Mouse (Mus musculus): ENCODE results near the gene Pkmyt1. TPM values are rescaled to one million over a fixed set of nuclear protein-coding genes. Genes with fewer than 3 reads are reported as not detected.
A peak's percentile ranks its signal among the peaks of the same experiment; 100 is the strongest.

Gene Pkmyt1
- polyA plus RNA-seq, 1 experiment from 2014 or later = 64.5 TPM

- Histone ChIP-seq H3K9me3 (no peaks in the 10 kb centered on the region), H3K4me3 (peak overlapping the region; percentile 77), H3K36me3 (replicated peaks) (no peaks in the 10 kb centered on the region), H3K4me1 (peaks cover 32% of the 10 kb centered on the region), H3K27me3 (ENCODE audit: poor library complexity, severe bottlenecking) (peaks cover 68% of the 10 kb centered on the region), H3K27ac (peak overlapping the region; percentile 51; the same call in 1 of the 2 replicates)
- under 1% methylated on average over 88 of the region's 101 CpGs for WGBS
- no peak for DNase-seq (ENCODE audit: extremely low spot score, low spot score)
Observed at GRCm38 (mm10) chr17:23699131-23700077, 26.7 kb upstream of the Pkmyt1 start.

- 0% methylated on average over 25 of the region's 28 CpGs for WGBS
- Histone ChIP-seq H3K4me1 (peaks cover 31% of the 10 kb centered on the region), H3K27ac (peak overlapping the region; percentile 51; the same call in 1 of the 2 replicates), H3K36me3 (replicated peaks) (no peaks in the 10 kb centered on the region), H3K9me3 (no peaks in the 10 kb centered on the region), H3K27me3 (ENCODE audit: poor library complexity, severe bottlenecking) (peaks cover 71% of the 10 kb centered on the region), H3K4me3 (peak overlapping the region; percentile 77)
- DNase-seq (ENCODE audit: extremely low spot score, low spot score) = peak; percentile 87
Observed at GRCm38 (mm10) chr17:23700079-23700478, 26.1 kb upstream of the Pkmyt1 start.

GRCm38 (mm10) chr17:23703301-23703700, 22.8 kb upstream of the Pkmyt1 start:
- Histone ChIP-seq H3K27ac (no peak overlapping the region), H3K4me3 (no peak overlapping the region), H3K36me3 (replicated peaks) (no peaks in the 10 kb centered on the region), H3K4me1 (peaks cover 25% of the 10 kb centered on the region), H3K9me3 (no peaks in the 10 kb centered on the region), H3K27me3 (ENCODE audit: poor library complexity, severe bottlenecking) (peaks cover 55% of the 10 kb centered on the region)
- 83% methylated on average over 9 of the region's 9 CpGs for WGBS
- DNase-seq (ENCODE audit: extremely low spot score, low spot score) = no peak

GRCm38 (mm10) chr17:23704741-23705140, 21.4 kb upstream of the Pkmyt1 start:
- Histone ChIP-seq H3K4me3 (no peak overlapping the region), H3K27ac (no peak overlapping the region), H3K36me3 (replicated peaks) (no peaks in the 10 kb centered on the region), H3K9me3 (no peaks in the 10 kb centered on the region), H3K27me3 (ENCODE audit: poor library complexity, severe bottlenecking) (peaks cover 44% of the 10 kb centered on the region), H3K4me1 (peaks cover 13% of the 10 kb centered on the region)
- no peak for DNase-seq (ENCODE audit: extremely low spot score, low spot score)
- WGBS = 65% methylated on average over 7 of the region's 7 CpGs

DNA sequence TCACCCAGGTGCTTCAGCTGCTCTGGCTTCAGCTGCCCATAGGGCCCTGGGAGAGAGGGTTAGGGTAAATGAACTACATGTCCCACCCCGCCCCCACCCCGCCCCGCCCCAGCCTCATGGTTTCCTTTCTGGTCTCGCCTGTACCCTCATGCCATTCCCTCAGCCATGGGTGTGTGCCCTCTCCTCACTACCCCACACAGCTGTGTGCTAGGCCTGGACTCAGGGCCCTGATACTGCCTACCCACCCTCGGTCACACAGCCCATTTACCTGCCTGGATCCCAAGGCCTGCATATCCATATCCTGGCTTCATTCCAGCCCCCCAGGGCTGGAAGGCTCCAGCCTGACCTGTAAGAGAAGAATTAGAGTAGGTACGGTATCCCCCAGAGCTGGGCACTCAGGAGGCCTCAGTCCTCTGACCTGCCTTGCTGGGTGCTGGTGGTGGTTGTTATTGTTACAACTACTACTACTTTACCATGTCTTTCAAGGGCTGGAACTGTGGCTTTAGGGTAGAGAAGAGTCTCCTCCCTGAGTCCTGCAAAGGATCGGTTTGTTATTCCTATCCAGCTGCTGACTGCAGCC, 20.5 kb upstream of the Pkmyt1 start:
- peaks cover 9% of the 10 kb centered on the region; the same call in 1 of the 2 replicates for H3K4me1 ChIP-seq
- no peaks in the 10 kb centered on the region for H3K36me3 ChIP-seq (replicated peaks)
- peaks cover 40% of the 10 kb centered on the region for H3K27me3 ChIP-seq (ENCODE audit: poor library complexity, severe bottlenecking)
- H3K27ac ChIP-seq = no peak overlapping the region
- H3K4me3 ChIP-seq = no peak overlapping the region
- H3K9me3 ChIP-seq = no peaks in the 10 kb centered on the region
- DNase-seq (ENCODE audit: extremely low spot score, low spot score) = no peak
- 74% methylated on average over 7 of the region's 7 CpGs for whole genome bisulfite sequencing

GRCm38 (mm10) chr17:23706212-23706611, 19.9 kb upstream of the Pkmyt1 start:
- Histone ChIP-seq H3K4me1 (peaks cover 9% of the 10 kb centered on the region; the same call in 1 of the 2 replicates), H3K27ac (no peak overlapping the region), H3K9me3 (no peaks in the 10 kb centered on the region), H3K4me3 (no peak overlapping the region), H3K36me3 (replicated peaks) (no peaks in the 10 kb centered on the region), H3K27me3 (ENCODE audit: poor library complexity, severe bottlenecking) (peaks cover 34% of the 10 kb centered on the region)
- DNase-seq (ENCODE audit: extremely low spot score, low spot score) = peak; percentile 83
- WGBS = 0% methylated on average over 3 of the region's 3 CpGs

GRCm38 (mm10) chr17:23717003-23717402, 9.1 kb upstream of the Pkmyt1 start:
- 54% methylated on average over 2 of the region's 2 CpGs for WGBS
- no peak for DNase-seq (ENCODE audit: extremely low spot score, low spot score)
- no peaks in the 10 kb centered on the region for H3K27me3 ChIP-seq (ENCODE audit: poor library complexity, severe bottlenecking)
- H3K27ac ChIP-seq = no peak overlapping the region
- H3K9me3 ChIP-seq = no peaks in the 10 kb centered on the region
- H3K36me3 ChIP-seq (replicated peaks) = no peaks in the 10 kb centered on the region
- H3K4me1 ChIP-seq = 0 out of 2 replicates have a peak, but pooled peaks cover 3% of the 10 kb centered on the region
- no peak overlapping the region for H3K4me3 ChIP-seq

GRCm38 (mm10) chr17:23719455-23719854, 6.7 kb upstream of the Pkmyt1 start:
- Histone ChIP-seq H3K4me1 (0 out of 2 replicates have a peak, but pooled peaks cover 3% of the 10 kb centered on the region), H3K27me3 (ENCODE audit: poor library complexity, severe bottlenecking) (0 out of 2 replicates have a peak, but pooled peaks cover 10% of the 10 kb centered on the region), H3K36me3 (replicated peaks) (no peaks in the 10 kb centered on the region), H3K4me3 (no peak overlapping the region), H3K9me3 (no peaks in the 10 kb centered on the region), H3K27ac (no peak overlapping the region)
- WGBS = 6% methylated on average over 1 of the region's 1 CpGs
- no peak for DNase-seq (ENCODE audit: extremely low spot score, low spot score)

GRCm38 (mm10) chr17:23721886-23722285, 4.2 kb upstream of the Pkmyt1 start:
- Histone ChIP-seq H3K36me3 (replicated peaks) (no peaks in the 10 kb centered on the region), H3K27ac (no peak overlapping the region), H3K4me1 (peaks cover 17% of the 10 kb centered on the region), H3K9me3 (no peaks in the 10 kb centered on the region), H3K27me3 (ENCODE audit: poor library complexity, severe bottlenecking) (0 out of 2 replicates have a peak, but pooled peaks cover 10% of the 10 kb centered on the region), H3K4me3 (no peak overlapping the region)
- no peak for DNase-seq (ENCODE audit: extremely low spot score, low spot score)
- 85% methylated on average over 2 of the region's 2 CpGs for WGBS

DNA sequence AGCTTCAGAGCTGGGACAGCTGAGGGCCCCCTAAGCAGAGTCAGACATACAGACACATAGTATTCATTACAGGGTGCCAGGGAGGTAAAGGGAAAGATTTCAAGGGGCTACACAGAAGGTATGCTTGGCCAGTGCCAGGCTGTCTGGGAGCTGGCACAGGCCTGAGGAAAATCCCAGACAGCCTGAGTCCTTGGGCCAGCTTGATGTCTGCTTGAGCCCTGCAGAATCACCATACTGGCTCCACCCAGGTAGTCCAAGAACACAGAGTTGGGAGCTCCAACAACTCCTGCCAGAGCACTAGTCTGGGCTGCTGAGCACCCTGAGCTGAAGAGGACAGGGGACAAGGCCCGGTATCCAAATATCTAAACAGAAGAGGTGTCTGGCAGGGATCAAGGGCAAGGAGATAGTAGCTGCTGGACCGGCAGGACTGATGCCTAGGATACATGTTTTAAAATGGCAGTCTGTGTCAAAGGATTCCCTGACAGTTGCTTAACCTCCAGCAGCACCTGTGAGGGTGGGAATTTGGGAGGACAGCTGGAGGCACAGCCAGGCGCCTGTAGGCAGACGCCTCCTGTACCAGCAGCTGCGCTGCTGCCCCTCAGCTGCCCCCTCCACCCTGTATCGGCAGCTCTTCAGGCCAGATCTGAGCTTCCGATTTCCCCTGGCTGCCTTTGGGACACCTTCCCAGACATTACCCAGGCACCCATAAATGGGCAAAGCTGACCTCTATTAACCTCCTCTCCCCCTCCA, 3.6 kb upstream of the Pkmyt1 start, which contains the start of gene 1520401A03Rik:
1520401A03Rik (minus strand) TSS at position 408 of the 750 bp plus-strand sequence.
- WGBS = 87% methylated on average over 7 of the region's 7 CpGs
- no peak within 1 kb of the TSS for H3K4me3 ChIP-seq
- H3K27ac ChIP-seq = no peak within 1 kb of the TSS
- H3K36me3 ChIP-seq (replicated peaks) = no peaks in the 10 kb centered on the region
- no peaks in the 10 kb centered on the region for H3K9me3 ChIP-seq
- 0 out of 2 replicates have a peak, but pooled peaks cover 10% of the 10 kb centered on the region for H3K27me3 ChIP-seq (ENCODE audit: poor library complexity, severe bottlenecking)
- DNase-seq (ENCODE audit: extremely low spot score, low spot score) = no peak
- peaks cover 24% of the 10 kb centered on the region for H3K4me1 ChIP-seq

GRCm38 (mm10) chr17:23725477-23725876, 659 bp upstream of the Pkmyt1 start:
- DNase-seq (ENCODE audit: extremely low spot score, low spot score) = no peak
- 72% methylated on average over 4 of the region's 4 CpGs for WGBS
- Histone ChIP-seq H3K27me3 (ENCODE audit: poor library complexity, severe bottlenecking) (0 out of 2 replicates have a peak, but pooled peaks cover 10% of the 10 kb centered on the region), H3K36me3 (replicated peaks) (no peaks in the 10 kb centered on the region), H3K27ac (peak overlapping the region; percentile 95), H3K9me3 (no peaks in the 10 kb centered on the region), H3K4me1 (peaks cover 24% of the 10 kb centered on the region), H3K4me3 (peak overlapping the region; percentile 88)

GRCm38 (mm10) chr17:23726758-23727142, 614 bp downstream of the Pkmyt1 start:
- under 1% methylated on average over 20 of the region's 20 CpGs for WGBS
- 0 out of 2 replicates have a peak, but pooled peaks cover 10% of the 10 kb centered on the region for H3K27me3 ChIP-seq (ENCODE audit: poor library complexity, severe bottlenecking)
- H3K4me1 ChIP-seq = peaks cover 24% of the 10 kb centered on the region
- no peaks in the 10 kb centered on the region for H3K36me3 ChIP-seq (replicated peaks)
- H3K27ac ChIP-seq = peak overlapping the region; percentile 95
- peak; percentile 80 for DNase-seq (ENCODE audit: extremely low spot score, low spot score)
- no peaks in the 10 kb centered on the region for H3K9me3 ChIP-seq
- peak overlapping the region; percentile 88 for H3K4me3 ChIP-seq

All from forebrain, embryonic 10.5 days (tissue).